Mouse (Mus musculus) cerebellum, adult 2 months (tissue): ENCODE measurements around the gene Brinp1.

Experiments used
- CTCF ChIP-seq: fragments of 200-500 bp; IDR thresholded peaks from 2 replicates; pipeline ENCODE4 v1.5.1; 2011; ENCODE audit warnings: low read depth, mild to moderate bottlenecking, control low read depth, low read length, moderate library complexity, borderline replicate concordance; ENCODE audit not compliant: insufficient read depth
- POLR2A ChIP-seq: fragments of 200-500 bp; IDR thresholded peaks from 2 replicates; pipeline ENCODE4 v1.6.1; 2011; ENCODE audit warnings: low read length, control low read depth, borderline replicate concordance; ENCODE audit not compliant: insufficient read depth

- TF ChIP-seq POLR2A = no peak
- TF ChIP-seq CTCF = no peak
Measured at GRCm38 (mm10) chr4:68942938-68943337, 11.3 kb downstream of the Brinp1 start.
